Mouse (Mus musculus) myocyte (in vitro differentiated cells): ENCODE data around the gene Mepce.

Experiments
- CEBPB ChIP-seq: IDR thresholded peaks from 2 replicates; pipeline ENCODE4 v1.6.1; 2011; ENCODE audit warnings: mild to moderate bottlenecking, moderate library complexity; ENCODE audit not compliant: poor library complexity, insufficient read depth, severe bottlenecking
- E2F4 ChIP-seq: IDR thresholded peaks from one replicate; pipeline ENCODE4 v1.6.1; 2011; ENCODE audit warnings: mild to moderate bottlenecking, control low read depth, moderate library complexity; ENCODE audit not compliant: insufficient read depth
- MAX ChIP-seq: IDR thresholded peaks from one replicate; pipeline ENCODE4 v1.6.1; 2011; ENCODE audit warnings: low read depth, mild to moderate bottlenecking, control low read depth
- POLR2A ChIP-seq: IDR thresholded peaks from one replicate; pipeline ENCODE4 v1.6.1; 2011; ENCODE audit warnings: low read depth, mild to moderate bottlenecking, control low read depth, moderate library complexity; ENCODE audit not compliant: insufficient read length
- REST ChIP-seq: IDR thresholded peaks from one replicate; pipeline ENCODE4 v1.6.1; 2011; ENCODE audit warnings: mild to moderate bottlenecking, control low read depth, moderate library complexity; ENCODE audit not compliant: insufficient read depth, insufficient read length
- USF1 ChIP-seq: IDR thresholded peaks from one replicate; pipeline ENCODE4 v1.6.1; 2011; ENCODE audit warnings: low read depth, mild to moderate bottlenecking, control low read depth, moderate library complexity

GRCm38 (mm10) chr5:137770709-137771108 lies 16.7 kb downstream of the Mepce start:
- no peak for TF ChIP-seq E2F4
- TF ChIP-seq POLR2A: no peak
- no peak for TF ChIP-seq USF1
- TF ChIP-seq MAX: no peak
- no peak for TF ChIP-seq CEBPB
- TF ChIP-seq REST: no peak
